Mouse (Mus musculus) liver, embryonic 14.5 days (tissue): ENCODE results near the gene Bag1.

ENCODE experiments used
- CTCF ChIP-seq: IDR thresholded peaks from 2 replicates; pipeline ENCODE4 v1.5.1; 2016; ENCODE audit warnings: antibody characterized with exemption, low read depth, control low read depth
- EP300 ChIP-seq: IDR thresholded peaks from 2 replicates; pipeline ENCODE4 v1.6.1; 2016; ENCODE audit warnings: antibody characterized with exemption, low read depth

DNA sequence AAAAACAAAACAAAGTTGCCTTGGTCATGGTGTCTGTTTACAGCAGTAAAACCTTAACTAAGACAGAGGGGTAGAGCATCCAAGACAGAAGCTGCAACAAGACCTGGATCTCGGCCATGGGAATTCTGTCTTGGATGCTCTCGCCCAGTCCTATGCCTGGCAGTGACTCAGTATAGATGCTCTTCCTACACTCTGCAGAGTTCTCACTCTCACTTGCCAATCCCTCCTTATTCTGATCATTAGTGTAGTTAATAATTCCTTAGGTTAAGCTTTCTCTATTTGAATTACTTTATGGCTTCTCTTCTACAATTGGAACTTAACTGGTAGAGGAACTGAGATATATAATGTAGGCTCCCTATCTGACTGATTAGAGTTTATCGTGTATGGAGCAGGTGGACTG, 53.0 kb downstream of the Bag1 start:
- TF ChIP-seq CTCF (no peak), EP300 (no peak)
